Mouse (Mus musculus): ENCODE measurements around the gene Pak4. TPM values are rescaled to one million over a fixed set of nuclear protein-coding genes. Genes with fewer than 3 reads are reported as not detected.
A peak's percentile ranks its signal among the peaks of the same experiment; 100 is the strongest.

The Pak4 gene
- polyA plus RNA-seq, 1 experiment from 2014 or later = 34.3 TPM

DNA sequence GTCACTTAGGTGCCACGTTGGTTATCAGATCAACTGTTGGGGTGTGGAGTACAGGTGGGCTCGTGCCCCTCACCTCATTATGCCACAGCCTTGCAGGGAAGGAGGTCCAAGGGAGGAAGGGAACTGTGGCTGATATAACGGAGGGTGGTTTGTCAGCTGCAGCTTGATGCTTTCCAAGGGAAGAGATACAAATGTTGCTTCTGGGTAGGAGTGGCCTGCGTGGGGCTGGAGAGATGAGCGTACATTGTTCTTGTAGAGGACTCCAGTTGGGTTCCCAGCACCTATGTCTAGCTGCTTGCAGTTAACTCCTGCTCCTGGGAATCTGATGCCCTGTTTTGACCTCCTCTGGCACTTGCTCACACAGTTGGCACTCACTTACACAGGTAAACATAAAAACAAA, 5.2 kb upstream of the Pak4 start:
- WGBS = 66% methylated on average over 5 of the region's 5 CpGs
- H3K4me2 ChIP-seq (replicated peaks) = no peak overlapping the region
- H3K4me3 ChIP-seq = no peak overlapping the region
- H3K36me3 ChIP-seq = no peaks in the 10 kb centered on the region
- H3K4me1 ChIP-seq = peaks cover 4% of the 10 kb centered on the region; the same call in 1 of the 2 replicates
- ATAC-seq (ENCODE audit: low FRiP score) = no peak
- no peaks in the 10 kb centered on the region for H3K27me3 ChIP-seq
- H3K27ac ChIP-seq = no peak overlapping the region
- H3K9ac ChIP-seq = no peak overlapping the region
- H3K9me3 ChIP-seq (replicated peaks) = no peaks in the 10 kb centered on the region

DNA sequence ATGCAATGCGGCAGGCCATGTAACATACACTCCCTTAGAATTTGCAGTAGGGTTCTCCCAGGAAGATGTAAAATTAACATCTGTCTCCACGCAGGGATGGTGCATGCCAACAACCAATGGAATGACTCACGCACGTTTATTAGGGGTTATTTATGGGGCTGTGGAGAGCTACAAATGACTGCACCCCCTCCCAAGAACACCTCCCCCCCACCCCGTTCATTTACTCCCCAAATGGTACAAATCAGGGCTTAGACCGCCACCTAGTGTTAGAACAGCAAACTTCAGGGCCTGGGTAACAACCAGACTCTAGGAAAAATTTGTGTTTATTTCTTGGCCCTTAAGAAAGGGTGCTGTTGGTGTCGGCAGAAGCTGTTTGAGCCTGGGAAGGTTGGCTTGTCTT, 3.7 kb upstream of the Pak4 start:
- Histone ChIP-seq H3K27ac (0 out of 2 replicates have a peak overlapping the region, but pooled peaks have one; percentile 13), H3K4me1 (peaks cover 11% of the 10 kb centered on the region), H3K4me3 (no peak overlapping the region), H3K9ac (no peak overlapping the region), H3K4me2 (replicated peaks) (no peak overlapping the region), H3K36me3 (no peaks in the 10 kb centered on the region), H3K27me3 (no peaks in the 10 kb centered on the region), H3K9me3 (replicated peaks) (no peaks in the 10 kb centered on the region)
- 27% methylated on average over 7 of the region's 7 CpGs for WGBS
- ATAC-seq (ENCODE audit: low FRiP score) = no peak

DNA sequence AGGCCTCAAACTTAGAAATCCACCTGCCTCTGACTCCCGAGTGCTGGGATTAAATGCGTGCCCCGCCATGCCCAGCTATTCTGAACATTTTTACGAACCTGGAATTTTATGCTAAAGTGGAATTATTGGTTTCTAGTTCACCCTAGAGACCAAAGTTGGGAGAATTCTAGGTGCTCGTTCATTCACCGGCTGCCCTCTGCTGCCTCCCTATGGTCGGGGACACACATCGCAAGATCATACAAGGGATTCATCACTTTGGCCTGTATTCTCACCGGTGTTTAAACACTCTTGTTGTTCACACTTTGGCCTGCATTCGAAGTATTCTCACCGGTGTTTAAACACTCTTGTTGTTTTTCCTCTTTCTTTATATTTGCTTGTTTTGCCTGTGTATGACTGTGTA, 3.0 kb upstream of the Pak4 start:
- ATAC-seq (ENCODE audit: low FRiP score) = no peak
- WGBS = 14% methylated on average over 11 of the region's 11 CpGs
- H3K9ac ChIP-seq = no peak overlapping the region
- H3K27ac ChIP-seq = 0 out of 2 replicates have a peak overlapping the region, but pooled peaks have one; percentile 13
- no peaks in the 10 kb centered on the region for H3K27me3 ChIP-seq
- H3K4me3 ChIP-seq = no peak overlapping the region
- H3K4me1 ChIP-seq = peaks cover 18% of the 10 kb centered on the region
- no peaks in the 10 kb centered on the region for H3K36me3 ChIP-seq
- no peak overlapping the region for H3K4me2 ChIP-seq (replicated peaks)
- no peaks in the 10 kb centered on the region for H3K9me3 ChIP-seq (replicated peaks)

DNA sequence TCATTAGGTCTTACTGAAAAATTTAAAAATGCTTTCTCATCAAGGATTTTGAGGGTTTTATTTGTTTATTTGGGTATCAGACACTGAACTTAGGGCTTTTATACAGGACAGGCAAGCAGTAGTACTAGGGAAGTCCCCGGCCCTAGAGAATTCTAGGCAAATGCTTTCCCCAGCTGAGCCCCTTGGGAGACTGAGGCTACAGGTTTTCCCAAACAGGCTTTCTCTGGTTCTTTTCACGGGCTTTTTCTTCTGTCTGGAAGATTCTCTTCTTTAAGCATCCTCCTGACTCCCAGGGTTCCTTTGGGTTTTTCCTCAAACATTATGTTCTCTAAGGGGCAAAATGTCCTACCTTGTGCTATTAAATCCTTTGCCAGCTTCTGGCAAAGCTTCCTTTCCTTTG, 966 bp upstream of the Pak4 start:
- H3K27me3 ChIP-seq = no peaks in the 10 kb centered on the region
- no peak for ATAC-seq (ENCODE audit: low FRiP score)
- H3K36me3 ChIP-seq = 0 out of 2 replicates have a peak, but pooled peaks cover 7% of the 10 kb centered on the region
- H3K9ac ChIP-seq = no peak overlapping the region
- H3K4me1 ChIP-seq = peaks cover 33% of the 10 kb centered on the region
- H3K4me3 ChIP-seq = no peak overlapping the region
- whole genome bisulfite sequencing = 69% methylated on average over 2 of the region's 2 CpGs
- H3K9me3 ChIP-seq (replicated peaks) = no peaks in the 10 kb centered on the region
- H3K4me2 ChIP-seq (replicated peaks) = no peak overlapping the region
- H3K27ac ChIP-seq = no peak overlapping the region

DNA sequence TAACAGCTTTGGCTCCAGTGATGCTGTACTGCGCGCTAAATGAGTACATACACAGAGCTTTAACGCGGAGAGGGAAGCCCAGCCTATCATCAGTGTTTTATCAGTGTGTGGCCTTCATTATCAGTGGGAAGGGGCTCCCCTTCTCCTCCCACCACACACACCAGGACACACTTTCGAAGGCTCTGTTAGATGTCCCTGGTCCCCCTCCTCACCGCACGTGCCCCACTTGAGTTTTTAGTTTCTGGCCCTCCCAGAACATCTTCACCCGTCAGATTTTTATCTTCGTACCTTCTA, 761 bp downstream of the Pak4 start:
- H3K27ac ChIP-seq = peak overlapping the region; percentile 86
- H3K9me3 ChIP-seq (replicated peaks) = no peaks in the 10 kb centered on the region
- H3K36me3 ChIP-seq = 0 out of 2 replicates have a peak, but pooled peaks cover 7% of the 10 kb centered on the region
- H3K4me1 ChIP-seq = peaks cover 51% of the 10 kb centered on the region
- peak overlapping the region; percentile 79 for H3K4me2 ChIP-seq (replicated peaks)
- H3K4me3 ChIP-seq = peak overlapping the region; percentile 65
- 8% methylated on average over 9 of the region's 9 CpGs for WGBS
- ATAC-seq (ENCODE audit: low FRiP score) = peak; percentile 12
- no peaks in the 10 kb centered on the region for H3K27me3 ChIP-seq
- peak overlapping the region; percentile 76 for H3K9ac ChIP-seq

DNA sequence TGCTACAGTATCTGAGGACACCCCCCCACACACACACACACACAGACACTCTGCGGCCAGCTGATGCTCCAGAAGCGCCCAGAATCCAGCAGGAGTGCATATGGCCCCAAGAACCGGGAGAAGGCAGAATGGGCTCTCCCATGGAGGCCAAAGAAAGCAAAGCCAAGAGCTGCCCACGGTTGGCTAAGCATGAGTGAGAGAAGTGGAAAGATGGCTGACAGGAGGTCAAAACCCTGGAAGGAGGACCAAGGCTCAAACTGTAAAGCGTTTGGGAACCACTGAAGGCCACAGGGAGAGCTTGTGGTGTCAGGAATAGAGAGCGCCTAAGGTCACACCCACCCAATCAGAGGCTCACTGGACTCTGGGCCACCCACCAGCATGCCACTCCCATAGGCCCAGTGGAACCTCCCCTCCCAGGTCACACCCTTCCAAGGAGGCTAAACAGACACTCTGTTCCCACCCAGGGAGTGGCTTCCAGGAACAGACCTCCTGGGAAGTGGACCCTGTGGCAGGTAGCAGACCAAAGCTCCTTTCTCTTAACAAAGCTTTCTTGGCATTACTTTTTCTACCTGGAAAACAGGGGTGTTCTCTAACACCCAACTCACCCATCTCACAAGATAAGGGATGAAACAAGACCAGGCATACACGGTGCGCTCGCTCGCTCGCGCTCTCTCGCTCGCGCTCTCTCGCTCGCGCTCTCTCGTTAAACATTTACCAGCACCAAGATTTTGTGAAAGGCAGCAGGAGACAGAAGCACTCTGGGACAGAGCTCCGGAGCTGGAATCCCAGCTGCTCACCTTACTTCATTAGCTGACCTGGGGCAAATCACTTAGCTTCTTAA, 1.3 kb downstream of the Pak4 start:
- Histone ChIP-seq H3K9ac (peak overlapping the region; percentile 76), H3K27me3 (no peaks in the 10 kb centered on the region), H3K4me3 (peak overlapping the region; percentile 65), H3K4me2 (replicated peaks) (peak overlapping the region; percentile 79), H3K27ac (peak overlapping the region; percentile 86), H3K4me1 (peaks cover 50% of the 10 kb centered on the region), H3K9me3 (replicated peaks) (no peaks in the 10 kb centered on the region), H3K36me3 (0 out of 2 replicates have a peak, but pooled peaks cover 7% of the 10 kb centered on the region)
- WGBS = 33% methylated on average over 20 of the region's 20 CpGs
- ATAC-seq (ENCODE audit: low FRiP score) = no peak

DNA sequence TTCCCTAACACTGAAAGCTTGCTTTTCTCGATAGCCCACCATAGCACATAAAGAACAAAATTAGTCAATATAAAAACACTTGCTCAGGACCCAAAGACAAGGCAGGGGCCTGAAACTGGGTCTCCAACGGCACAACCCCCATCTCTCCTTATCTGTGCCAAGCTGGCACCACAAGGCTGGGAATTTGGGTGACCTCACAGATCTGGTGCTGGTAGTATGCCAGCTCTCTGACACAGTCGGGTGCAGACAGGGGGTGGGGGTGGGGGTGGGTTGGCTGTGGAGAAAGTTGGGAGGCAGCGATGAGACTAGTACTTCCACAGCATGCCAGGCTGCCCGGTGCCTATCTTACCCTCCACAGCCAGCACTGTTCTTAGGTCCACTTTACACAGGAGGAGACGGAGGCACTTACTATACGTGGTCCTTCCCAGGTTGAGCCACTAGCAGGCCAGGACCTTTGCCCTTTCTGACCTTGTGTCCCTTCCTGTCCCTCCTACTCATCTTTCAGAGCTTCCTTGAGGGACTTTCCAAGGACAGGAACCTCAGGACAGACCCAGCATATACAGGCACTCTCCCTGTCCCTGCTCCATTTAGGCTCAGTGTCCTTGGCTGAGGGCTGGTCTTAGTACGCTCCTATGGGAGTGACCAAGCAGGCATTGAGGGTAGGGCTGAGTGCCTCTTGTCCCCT, 2.1 kb downstream of the Pak4 start:
- Histone ChIP-seq H3K36me3 (0 out of 2 replicates have a peak, but pooled peaks cover 7% of the 10 kb centered on the region), H3K9me3 (replicated peaks) (no peaks in the 10 kb centered on the region), H3K4me3 (0 out of 2 replicates have a peak overlapping the region, but pooled peaks have one; percentile 65), H3K27ac (no peak overlapping the region), H3K9ac (peak overlapping the region; percentile 76), H3K4me2 (replicated peaks) (peak overlapping the region; percentile 79), H3K27me3 (no peaks in the 10 kb centered on the region), H3K4me1 (peaks cover 47% of the 10 kb centered on the region)
- 74% methylated on average over 8 of the region's 8 CpGs for WGBS
- no peak for ATAC-seq (ENCODE audit: low FRiP score)

DNA sequence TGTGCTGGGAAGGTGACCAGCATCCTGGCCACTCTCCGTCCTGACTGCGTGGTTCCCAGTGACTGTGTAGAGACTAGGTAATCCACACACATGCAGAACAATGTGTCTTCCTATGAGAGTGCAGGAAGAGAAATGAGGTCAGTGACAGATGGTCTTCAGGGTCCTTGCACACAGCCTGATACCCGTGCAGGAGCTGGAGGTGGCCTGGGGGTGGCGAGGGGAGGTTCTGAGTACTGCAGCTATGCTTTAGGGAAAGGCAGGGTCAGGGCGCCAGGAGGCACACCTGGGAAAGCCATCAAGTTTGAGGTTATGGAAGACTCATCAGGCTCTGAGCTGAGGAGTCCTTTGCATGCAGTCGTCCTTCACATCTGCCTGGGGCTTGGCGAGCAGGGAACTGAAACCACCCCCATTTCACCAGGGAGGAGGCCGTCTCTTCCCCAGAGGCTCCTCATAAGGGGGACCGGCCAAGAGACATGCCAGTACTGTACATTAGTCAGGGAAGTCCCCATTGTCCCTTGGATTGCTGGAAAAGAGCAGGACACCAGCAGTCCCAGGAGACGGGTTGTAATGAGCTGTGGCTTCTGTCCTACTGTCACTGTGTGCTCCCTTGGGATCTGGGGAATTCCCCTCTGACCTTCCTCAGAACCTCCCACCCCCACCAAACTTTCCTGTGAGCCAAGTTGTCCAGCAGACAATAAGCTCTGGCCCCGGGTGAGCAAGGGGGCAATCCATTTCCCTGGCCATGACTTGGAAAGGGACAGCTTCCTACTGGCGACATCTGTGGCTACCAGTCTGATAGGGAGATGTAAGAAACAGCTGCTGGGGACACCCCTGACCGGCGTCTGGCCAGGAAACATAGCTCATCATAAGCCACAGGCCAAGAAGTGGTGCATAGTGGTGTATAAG, 4.5 kb downstream of the Pak4 start:
- Histone ChIP-seq H3K4me2 (replicated peaks) (no peak overlapping the region), H3K4me3 (no peak overlapping the region), H3K9me3 (replicated peaks) (no peaks in the 10 kb centered on the region), H3K27me3 (no peaks in the 10 kb centered on the region), H3K9ac (0 out of 2 replicates have a peak overlapping the region, but pooled peaks have one; percentile 19), H3K36me3 (0 out of 2 replicates have a peak, but pooled peaks cover 7% of the 10 kb centered on the region), H3K4me1 (peaks cover 51% of the 10 kb centered on the region), H3K27ac (no peak overlapping the region; the same call in 1 of the 2 replicates)
- 46% methylated on average over 14 of the region's 14 CpGs for WGBS
- no peak for ATAC-seq (ENCODE audit: low FRiP score)

DNA sequence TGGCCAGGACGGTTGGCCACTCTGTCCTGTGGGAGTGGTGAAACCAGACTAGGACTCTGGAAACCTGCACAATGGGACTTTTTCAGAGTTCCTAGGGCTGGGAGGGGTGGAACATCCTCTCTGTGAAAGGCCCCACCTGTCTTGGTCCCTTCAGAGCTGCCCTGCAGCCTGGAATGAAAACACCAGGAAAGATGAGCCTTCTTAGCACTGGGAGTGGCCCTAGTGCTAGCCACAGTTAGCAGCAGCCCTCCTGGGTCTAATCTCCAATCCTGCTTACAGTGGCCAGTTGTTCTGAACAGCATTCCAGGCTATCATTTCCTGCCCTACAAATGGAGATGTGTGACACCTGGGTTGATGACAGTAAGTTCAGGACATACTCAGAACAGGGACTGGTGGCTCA, 6.1 kb downstream of the Pak4 start:
- no peak overlapping the region for H3K27ac ChIP-seq
- no peak overlapping the region for H3K4me2 ChIP-seq (replicated peaks)
- no peak overlapping the region for H3K4me3 ChIP-seq
- WGBS = 69% methylated on average over 1 of the region's 1 CpGs
- ATAC-seq (ENCODE audit: low FRiP score) = no peak
- no peak overlapping the region for H3K9ac ChIP-seq
- no peaks in the 10 kb centered on the region for H3K27me3 ChIP-seq
- H3K4me1 ChIP-seq = peaks cover 60% of the 10 kb centered on the region
- H3K9me3 ChIP-seq (replicated peaks) = no peaks in the 10 kb centered on the region
- 0 out of 2 replicates have a peak, but pooled peaks cover 7% of the 10 kb centered on the region for H3K36me3 ChIP-seq

DNA sequence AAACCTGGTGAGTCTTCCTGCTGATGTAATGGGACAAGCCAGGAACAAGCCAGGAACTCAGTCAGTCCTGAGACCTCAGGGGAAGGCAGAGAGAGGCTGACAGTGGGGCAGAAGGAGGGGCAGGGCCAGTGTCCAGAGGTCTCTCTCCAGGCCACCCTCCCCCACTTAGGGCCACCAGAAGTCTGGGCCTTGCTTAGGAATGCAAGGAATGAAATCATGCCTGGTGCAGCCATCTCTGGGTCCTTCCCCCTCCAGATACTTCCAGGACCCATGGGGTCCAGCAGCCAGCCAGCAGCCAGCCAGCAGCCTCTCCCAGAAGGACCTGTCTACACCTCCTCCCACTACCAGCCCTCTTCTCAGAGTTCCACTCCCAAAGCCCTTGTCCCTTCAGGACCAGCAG, 10.3 kb downstream of the Pak4 start:
- Histone ChIP-seq H3K4me1 (peaks cover 43% of the 10 kb centered on the region), H3K27me3 (no peaks in the 10 kb centered on the region), H3K9ac (0 out of 2 replicates have a peak overlapping the region, but pooled peaks have one; percentile 0), H3K9me3 (replicated peaks) (no peaks in the 10 kb centered on the region), H3K4me3 (no peak overlapping the region), H3K4me2 (replicated peaks) (no peak overlapping the region), H3K36me3 (no peaks in the 10 kb centered on the region), H3K27ac (no peak overlapping the region)
- ATAC-seq (ENCODE audit: low FRiP score) = no peak

DNA sequence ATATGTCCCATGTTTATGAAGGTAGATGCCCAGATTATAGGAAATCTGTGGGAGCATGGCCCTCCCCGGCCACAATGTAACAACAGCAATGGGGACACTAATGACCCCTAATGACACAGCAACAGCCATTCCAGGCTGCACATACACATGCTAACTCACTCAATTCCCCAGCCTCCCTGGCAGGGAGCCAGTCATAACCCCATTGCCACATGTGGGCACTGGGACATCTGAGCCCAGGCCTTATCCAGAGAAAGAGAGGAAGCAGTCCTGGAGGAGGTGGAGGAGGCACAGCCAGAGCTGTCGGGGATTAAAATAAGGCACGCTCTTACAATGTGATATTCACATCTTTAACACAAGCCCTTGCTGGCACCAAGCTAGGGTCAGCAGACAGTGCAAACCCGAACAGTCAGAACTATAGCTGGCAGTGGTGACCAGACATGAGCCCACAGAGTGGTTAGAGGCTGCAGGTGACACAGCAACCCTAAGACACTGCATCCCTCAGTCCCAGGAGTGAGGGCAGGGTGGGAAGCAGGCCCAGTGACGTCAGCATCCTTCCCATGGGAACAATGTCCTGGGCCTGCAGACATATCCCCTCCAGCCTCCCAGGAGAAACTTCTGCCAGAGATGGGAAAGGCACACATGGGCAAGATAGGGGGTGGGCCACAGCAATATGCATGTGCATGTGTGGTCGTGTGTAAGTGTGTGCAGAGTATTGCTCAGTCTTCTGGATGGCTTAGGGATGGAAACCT, 11.1 kb downstream of the Pak4 start:
- Histone ChIP-seq H3K27ac (no peak overlapping the region; the same call in 1 of the 2 replicates), H3K27me3 (no peaks in the 10 kb centered on the region), H3K9ac (peak overlapping the region; percentile 23; the same call in 1 of the 2 replicates), H3K4me2 (replicated peaks) (no peak overlapping the region), H3K36me3 (no peaks in the 10 kb centered on the region), H3K9me3 (replicated peaks) (no peaks in the 10 kb centered on the region), H3K4me1 (peaks cover 38% of the 10 kb centered on the region), H3K4me3 (no peak overlapping the region)
- no peak for ATAC-seq (ENCODE audit: low FRiP score)
- 65% methylated on average over 6 of the region's 6 CpGs for WGBS
